Mouse (Mus musculus) MEL (cell line): ENCODE data around the gene Fam107b.

Experiments
- CTCF ChIP-seq, 3 experiments: IDR thresholded peaks in 2 of 3; conservative IDR thresholded peaks in 1 of 3; 2 replicates each; pipeline ENCODE4 v1.5.1; 2011 to 2012; ENCODE audit warnings: low read length in 3 of 3, low read depth in 2 of 3, mild to moderate bottlenecking in 2 of 3, improper control_type of control experiment in 1 of 3, inconsistent platforms in 1 of 3, mixed read lengths in 1 of 3, moderate library complexity in 1 of 3; ENCODE audit not compliant: control insufficient read depth in 1 of 3, insufficient read depth in 1 of 3, poor library complexity in 1 of 3, severe bottlenecking in 1 of 3
- E2F4 ChIP-seq: IDR thresholded peaks from 2 replicates; pipeline ENCODE4 v1.6.1; 2011; ENCODE audit warnings: low read depth, low read length, improper control_type of control experiment, borderline replicate concordance
- EP300 ChIP-seq, 2 experiments: IDR thresholded peaks; 2 replicates each; pipeline ENCODE4 v1.6.1; 2011; ENCODE audit warnings: improper control_type of control experiment in 2 of 2, low read length in 2 of 2, low read depth in 1 of 2, mild to moderate bottlenecking in 1 of 2
- GABPA ChIP-seq: IDR thresholded peaks from 2 replicates; pipeline ENCODE4 v1.6.1; 2012; ENCODE audit warnings: low read depth, mild to moderate bottlenecking, inconsistent platforms, low read length, improper control_type of control experiment, moderate library complexity
- POLR2A ChIP-seq, 2 experiments: IDR thresholded peaks; 2 replicates each; pipeline ENCODE4 v1.6.1; 2011 to 2012; ENCODE audit warnings: low read length in 2 of 2, mild to moderate bottlenecking in 2 of 2, control low read depth in 1 of 2, improper control_type of control experiment in 1 of 2, low read depth in 1 of 2, moderate library complexity in 1 of 2; ENCODE audit not compliant: control insufficient read depth in 1 of 2, insufficient read depth in 1 of 2, poor library complexity in 1 of 2
- POLR2AphosphoS2 ChIP-seq: IDR thresholded peaks from 2 replicates; pipeline ENCODE4 v1.6.1; 2011; ENCODE audit warnings: low read length, improper control_type of control experiment
- USF2 ChIP-seq, 2 experiments: IDR thresholded peaks; 2 replicates each; pipeline ENCODE4 v1.6.1; 2011 to 2012; ENCODE audit warnings: improper control_type of control experiment in 2 of 2, low read length in 2 of 2, borderline replicate concordance in 1 of 2, inconsistent platforms in 1 of 2, low read depth in 1 of 2, mild to moderate bottlenecking in 1 of 2; ENCODE audit not compliant: insufficient read depth in 1 of 2
- ZC3H11A ChIP-seq: IDR thresholded peaks from 2 replicates; pipeline ENCODE4 v1.6.1; 2012; ENCODE audit warnings: low read depth, mild to moderate bottlenecking, inconsistent platforms, low read length, improper control_type of control experiment
- ZNF384 ChIP-seq: IDR thresholded peaks from 2 replicates; pipeline ENCODE4 v1.6.1; 2012; ENCODE audit warnings: low read depth, mild to moderate bottlenecking, inconsistent platforms, low read length, improper control_type of control experiment

- TF ChIP-seq ZNF384 = no peak
- no peak for TF ChIP-seq CTCF (IDR thresholded peaks at IDR 0.05 in 2 of 3, conservative IDR thresholded peaks at IDR 0.05 in 1 of 3; ENCODE audit: control insufficient read depth in 1 of 3, insufficient read depth in 1 of 3, low read depth in 2 of 3, low read length in 3 of 3, poor library complexity in 1 of 3, severe bottlenecking in 1 of 3)
- no peak for TF ChIP-seq USF2 (IDR thresholded peaks at IDR 0.05; ENCODE audit: borderline replicate concordance in 1 of 2, insufficient read depth in 1 of 2, low read depth in 1 of 2, low read length in 2 of 2)
- no peak for TF ChIP-seq GABPA
- TF ChIP-seq POLR2AphosphoS2 = no peak
- no peak for TF ChIP-seq POLR2A (IDR thresholded peaks at IDR 0.05; ENCODE audit: control insufficient read depth in 1 of 2, insufficient read depth in 1 of 2, low read depth in 1 of 2, low read length in 2 of 2, poor library complexity in 1 of 2)
- TF ChIP-seq ZC3H11A = no peak
- no peak for TF ChIP-seq EP300 (IDR thresholded peaks at IDR 0.05; ENCODE audit: low read depth in 1 of 2, low read length in 2 of 2)
- TF ChIP-seq E2F4 = no peak
Measured at GRCm38 (mm10) chr2:3700368-3700767, 130.1 kb downstream of the Fam107b start.
